Mouse (Mus musculus) intestine, embryonic 14.5 days (tissue): ENCODE measurements around the gene Prom1. TPM values are rescaled to one million over a fixed set of nuclear protein-coding genes. Genes with fewer than 3 reads are reported as not detected.

ENCODE experiments used
- ATAC-seq: fragments of 200-750 bp; cut with Nextera tagmentation; replicated peaks from 2 replicates; pipeline ENCODE4 v1.8.0; 2017; ENCODE audit warnings: low read depth, moderate number of reproducible peaks, moderate TSS enrichment, moderate library complexity; ENCODE audit not compliant: low FRiP score, low TSS enrichment
- DNase-seq: peaks from one replicate; pipeline ENCODE4 v3.0.0-alpha.2; 2018; ENCODE audit warnings: low spot score
- H3K27ac ChIP-seq: fragments of 300-500 bp; sonication (generic); 2 replicates; pipeline ENCODE4 v1.5.1; 2014; ENCODE audit warnings: low read depth, mild to moderate bottlenecking, control low read depth
- H3K27me3 ChIP-seq: fragments of 300-500 bp; sonication (generic); replicated peaks from 2 replicates; pipeline ENCODE4 v1.6.1; 2014; ENCODE audit warnings: low read length, control low read depth; ENCODE audit not compliant: control insufficient read depth, insufficient read depth
- H3K36me3 ChIP-seq: fragments of 300-500 bp; sonication (generic); 2 replicates; pipeline ENCODE4 v1.6.1; 2014; ENCODE audit warnings: low read length, control low read depth; ENCODE audit not compliant: control insufficient read depth, insufficient read depth
- H3K4me1 ChIP-seq: fragments of 300-500 bp; sonication (generic); replicated peaks from 2 replicates; pipeline ENCODE4 v1.6.1; 2014; ENCODE audit warnings: low read length, control low read depth, mixed read lengths; ENCODE audit not compliant: control insufficient read depth, insufficient read depth
- H3K4me2 ChIP-seq: fragments of 300-500 bp; sonication (generic); 2 replicates; pipeline ENCODE4 v1.6.1; 2014; ENCODE audit warnings: low read length
- H3K4me3 ChIP-seq: fragments of 300-500 bp; sonication (generic); 2 replicates; pipeline ENCODE4 v1.5.1; 2014; ENCODE audit warnings: low read depth, low read length, control low read depth, mixed read lengths
- H3K9ac ChIP-seq: fragments of 300-500 bp; sonication (generic); 2 replicates; pipeline ENCODE4 v1.6.1; 2014; ENCODE audit warnings: mild to moderate bottlenecking, low read length
- H3K9me3 ChIP-seq: fragments of 300-500 bp; sonication (generic); 2 replicates; pipeline ENCODE4 v1.6.1; 2016; ENCODE audit warnings: low read length, control low read depth; ENCODE audit not compliant: control insufficient read depth
- WGBS: fragments of 180-500 bp; shearing (Covaris S2); extraction: QIAGEN DNeasy Blood & Tissue Kit; methylation state at CpG from one replicate; pipeline ENCODE4 v1.1.7; 2014; 5-methylcytosine and 5-hydroxymethylcytosine counted together
- polyA plus RNA-seq: library from polyadenylated mRNA; unstranded; fragments of >200 nt; fragmentation: Nextera tagmentation; extraction: Ambion mirVana; gene quantifications from 2 replicates; pipeline ENCODE4 v1.2.1, GENCODE M21; 2014

Prom1 gene
- polyA plus RNA-seq, 1 experiment from 2014 or later = 57.4 TPM

DNA sequence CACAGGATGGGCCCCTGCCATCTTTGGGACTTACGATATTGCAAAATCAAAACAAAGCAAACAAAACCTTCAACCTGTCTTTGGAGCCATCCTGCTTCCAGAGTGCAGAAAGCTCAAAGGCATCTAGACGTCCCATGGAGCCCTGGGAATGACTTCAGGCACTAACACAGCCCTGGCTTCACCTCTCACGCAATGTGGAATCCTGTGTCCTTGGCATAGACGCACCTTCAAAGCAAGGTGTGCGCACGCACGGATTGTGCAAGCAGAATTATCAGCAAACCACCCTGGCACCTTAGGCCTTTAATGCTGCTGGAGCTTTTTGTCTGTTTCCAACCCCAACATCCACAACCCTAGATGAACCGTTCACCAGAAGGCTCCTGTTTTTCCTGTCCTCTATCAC is 104.2 kb downstream of the Prom1 start:
- Histone ChIP-seq H3K4me1 (no peaks in the 10 kb centered on the region), H3K4me3 (no peak overlapping the region), H3K36me3 (peaks cover 19% of the 10 kb centered on the region; the same call in 1 of the 2 replicates), H3K27ac (no peak overlapping the region), H3K4me2 (no peak overlapping the region), H3K9ac (no peak overlapping the region), H3K27me3 (no peaks in the 10 kb centered on the region), H3K9me3 (no peaks in the 10 kb centered on the region)
- 83% methylated on average over 8 of the region's 8 CpGs for WGBS
- ATAC-seq = no peak
- DNase-seq = no peak

DNA sequence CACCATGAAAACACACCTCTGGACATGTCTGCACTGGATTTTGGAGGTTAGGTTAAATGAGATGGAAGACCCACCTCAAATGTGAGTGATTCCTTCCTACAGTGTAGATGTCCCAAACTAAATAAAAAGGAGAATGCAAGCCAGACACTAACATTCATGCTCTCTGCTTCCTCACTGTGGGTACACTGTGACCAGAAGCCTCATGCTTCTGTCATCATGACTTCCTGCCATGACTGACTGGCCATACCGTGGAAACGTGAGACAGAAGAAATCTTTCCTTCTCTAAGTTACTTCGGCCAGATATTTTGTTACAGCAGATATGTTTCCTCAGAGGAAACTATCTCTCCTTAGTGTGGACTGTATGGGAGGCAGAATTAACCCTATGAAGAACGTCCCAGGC is 105.7 kb downstream of the Prom1 start:
- no peak overlapping the region for H3K4me3 ChIP-seq
- WGBS = 84% methylated on average over 4 of the region's 4 CpGs
- no peaks in the 10 kb centered on the region for H3K4me1 ChIP-seq
- no peak overlapping the region for H3K4me2 ChIP-seq
- H3K27me3 ChIP-seq = no peaks in the 10 kb centered on the region
- DNase-seq (no peak), ATAC-seq (no peak)
- no peak overlapping the region for H3K27ac ChIP-seq
- no peaks in the 10 kb centered on the region for H3K9me3 ChIP-seq
- no peak overlapping the region for H3K9ac ChIP-seq
- peaks cover 9% of the 10 kb centered on the region; the same call in 1 of the 2 replicates for H3K36me3 ChIP-seq

DNA sequence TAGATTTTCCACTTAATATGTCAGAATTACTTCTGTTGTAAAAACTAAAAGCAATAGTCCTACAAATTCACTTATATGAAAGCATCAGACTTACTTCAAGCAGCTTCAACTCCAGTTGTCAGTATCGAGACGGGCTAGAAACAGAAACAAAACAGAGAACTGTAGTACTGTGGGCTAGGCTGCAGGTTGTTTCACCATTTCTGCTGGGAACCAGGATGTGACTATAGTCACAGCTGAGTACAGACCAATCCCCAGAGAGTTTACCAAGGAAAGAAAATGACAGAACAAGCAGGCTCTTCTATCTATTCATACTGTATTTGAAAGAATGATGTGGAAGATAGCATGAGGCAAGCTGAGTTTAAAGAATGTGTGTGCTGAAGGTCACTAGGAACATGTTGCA is 106.9 kb downstream of the Prom1 start:
- 83% methylated on average over 2 of the region's 2 CpGs for whole genome bisulfite sequencing

GRCm38 (mm10) chr5:43990316-43990715 is 111.5 kb downstream of the Prom1 start:
- no peak overlapping the region for H3K4me3 ChIP-seq
- 47% methylated on average over 6 of the region's 6 CpGs for WGBS
- H3K9me3 ChIP-seq = no peaks in the 10 kb centered on the region
- no peak overlapping the region for H3K9ac ChIP-seq
- ATAC-seq (no peak), DNase-seq (peak; percentile 73)
- H3K4me1 ChIP-seq = no peaks in the 10 kb centered on the region
- no peaks in the 10 kb centered on the region for H3K36me3 ChIP-seq
- H3K27ac ChIP-seq = no peak overlapping the region
- H3K27me3 ChIP-seq = no peaks in the 10 kb centered on the region
- H3K4me2 ChIP-seq = no peak overlapping the region

More for the DNA sequence above, 106.9 kb downstream of the Prom1 start:
- Histone ChIP-seq H3K4me1 (no peaks in the 10 kb centered on the region), H3K9me3 (no peaks in the 10 kb centered on the region), H3K36me3 (peaks cover 7% of the 10 kb centered on the region; the same call in 1 of the 2 replicates), H3K27me3 (no peaks in the 10 kb centered on the region), H3K4me3 (no peak overlapping the region), H3K4me2 (no peak overlapping the region), H3K9ac (no peak overlapping the region), H3K27ac (no peak overlapping the region)
- DNase-seq (no peak), ATAC-seq (no peak)

DNA sequence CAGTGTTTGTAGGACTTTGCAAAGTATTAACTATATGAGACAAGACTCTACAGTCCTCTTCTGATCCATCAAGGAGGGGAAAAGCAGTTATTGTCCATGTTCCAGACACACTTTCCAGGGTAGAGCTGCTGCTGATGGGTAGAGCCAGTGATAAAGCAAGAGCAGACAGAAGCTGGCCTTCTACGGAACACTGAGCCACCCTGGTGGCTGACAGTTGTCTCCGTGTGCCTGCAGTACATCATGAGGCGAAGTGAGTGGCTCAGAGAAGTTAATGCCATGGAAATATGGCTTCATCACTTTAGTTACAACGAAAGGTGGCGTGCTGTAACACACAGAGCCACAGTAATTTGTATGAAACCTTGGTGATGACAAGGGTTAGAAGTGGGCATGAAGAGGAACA is 112.8 kb downstream of the Prom1 start:
- Histone ChIP-seq H3K4me3 (no peak overlapping the region), H3K9me3 (no peaks in the 10 kb centered on the region), H3K27me3 (no peaks in the 10 kb centered on the region), H3K36me3 (no peaks in the 10 kb centered on the region), H3K27ac (no peak overlapping the region), H3K4me1 (no peaks in the 10 kb centered on the region), H3K9ac (no peak overlapping the region), H3K4me2 (no peak overlapping the region)
- no peak for ATAC-seq
- DNase-seq = no peak
- 73% methylated on average over 5 of the region's 5 CpGs for WGBS

DNA sequence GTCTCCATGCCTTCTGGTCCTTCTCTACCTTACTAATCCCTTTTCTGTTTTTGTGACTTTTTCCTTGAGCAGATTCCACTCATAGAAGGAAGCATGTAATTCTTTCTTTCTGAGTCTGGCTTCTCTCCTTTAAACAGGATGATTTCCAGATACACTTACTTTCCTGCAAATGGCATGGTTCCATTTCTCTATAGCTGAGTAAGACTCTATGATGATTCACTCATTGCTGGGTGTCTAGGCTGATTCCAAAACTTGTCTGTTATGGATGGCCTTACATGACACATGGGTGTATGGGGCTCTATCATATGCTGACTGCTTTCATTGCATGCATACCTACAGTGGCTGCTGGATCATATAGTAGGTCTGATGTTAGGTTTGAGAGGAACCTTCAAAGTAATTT is 115.6 kb downstream of the Prom1 start:
- H3K4me3 ChIP-seq = no peak overlapping the region
- no peak overlapping the region for H3K9ac ChIP-seq
- no peak overlapping the region for H3K4me2 ChIP-seq
- no peaks in the 10 kb centered on the region for H3K4me1 ChIP-seq
- DNase-seq (no peak), ATAC-seq (no peak; the same call in 1 of the 2 replicates)
- no peaks in the 10 kb centered on the region for H3K36me3 ChIP-seq
- H3K27me3 ChIP-seq = no peaks in the 10 kb centered on the region
- no peaks in the 10 kb centered on the region for H3K9me3 ChIP-seq
- no peak overlapping the region for H3K27ac ChIP-seq

DNA sequence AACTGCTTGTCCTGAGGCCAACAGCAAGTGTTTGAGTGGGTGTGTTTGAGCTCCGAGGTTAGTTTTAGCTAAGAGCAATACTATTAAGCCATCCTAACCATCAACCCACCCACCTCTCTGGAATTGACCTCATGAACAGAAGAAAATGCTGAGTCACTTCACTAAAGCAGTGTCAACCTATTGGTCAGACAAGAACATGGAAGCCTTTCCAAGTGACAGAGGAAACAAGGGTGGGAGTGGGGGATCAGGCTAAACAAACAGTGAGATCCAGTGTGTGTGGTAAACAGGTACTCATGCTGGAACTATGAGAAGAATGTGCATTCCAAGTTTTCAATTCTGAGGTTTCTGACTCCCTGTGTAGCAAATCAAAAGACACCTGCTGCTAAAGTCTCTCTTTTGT is 118.9 kb downstream of the Prom1 start:
- no peaks in the 10 kb centered on the region for H3K9me3 ChIP-seq
- no peaks in the 10 kb centered on the region for H3K36me3 ChIP-seq
- H3K27ac ChIP-seq = no peak overlapping the region
- ATAC-seq (no peak), DNase-seq (no peak)
- H3K27me3 ChIP-seq = no peaks in the 10 kb centered on the region
- no peak overlapping the region for H3K9ac ChIP-seq
- H3K4me2 ChIP-seq = no peak overlapping the region
- H3K4me3 ChIP-seq = no peak overlapping the region
- 67% methylated on average over 1 of the region's 1 CpGs for WGBS
- H3K4me1 ChIP-seq = no peaks in the 10 kb centered on the region

DNA sequence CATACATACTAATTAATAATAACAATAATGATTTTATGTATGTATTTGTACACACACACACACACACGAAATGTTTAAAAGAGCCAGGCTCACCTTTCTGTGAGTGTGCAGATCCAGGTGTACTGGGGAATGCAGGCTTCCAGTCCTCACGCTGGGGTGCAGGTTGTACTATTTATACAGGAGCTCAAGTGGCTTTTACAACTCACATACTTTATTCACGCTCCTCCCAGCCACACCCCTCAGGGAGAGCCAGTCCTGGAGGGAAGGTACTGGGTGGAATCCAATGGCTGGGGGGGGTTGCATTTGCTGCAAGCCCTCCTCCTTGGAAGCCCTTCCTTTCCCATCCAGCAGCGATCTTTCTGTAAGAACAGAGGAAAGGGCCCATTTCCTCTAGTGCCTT is 120.2 kb downstream of the Prom1 start, which contains the start of gene Fgfbp1:
Fgfbp1 (minus strand) TSS at position 160 of the 400 bp plus-strand sequence.
- DNase-seq (no peak), ATAC-seq (peak; percentile 74)

GRCm38 (mm10) chr5:43980397-43980796 is 121.4 kb downstream of the Prom1 start:
- no peak overlapping the region for H3K27ac ChIP-seq
- DNase-seq (no peak), ATAC-seq (no peak)
- no peaks in the 10 kb centered on the region for H3K36me3 ChIP-seq
- no peak overlapping the region for H3K4me3 ChIP-seq
- H3K9ac ChIP-seq = no peak overlapping the region
- WGBS = 76% methylated on average over 2 of the region's 2 CpGs
- no peaks in the 10 kb centered on the region for H3K27me3 ChIP-seq
- no peaks in the 10 kb centered on the region for H3K4me1 ChIP-seq
- no peak overlapping the region for H3K4me2 ChIP-seq
- no peaks in the 10 kb centered on the region for H3K9me3 ChIP-seq

More for the DNA sequence above, 120.2 kb downstream of the Prom1 start, which contains the start of gene Fgfbp1:
- Histone ChIP-seq H3K4me2 (peak within 1 kb of the TSS; percentile 11; the same call in 1 of the 2 replicates), H3K36me3 (no peaks in the 10 kb centered on the region), H3K4me3 (no peak within 1 kb of the TSS), H3K4me1 (no peaks in the 10 kb centered on the region), H3K27me3 (no peaks in the 10 kb centered on the region), H3K9me3 (no peaks in the 10 kb centered on the region), H3K27ac (no peak within 1 kb of the TSS), H3K9ac (no peak within 1 kb of the TSS)
- 45% methylated on average over 4 of the region's 4 CpGs for WGBS
